Mouse (Mus musculus) limb, embryonic 14.5 days (tissue): ENCODE results near the gene Hist1h1t. TPM values are rescaled to one million over a fixed set of nuclear protein-coding genes. Genes with fewer than 3 reads are reported as not detected.

Experiments used
- ATAC-seq: fragments of 200-750 bp; cut with Nextera tagmentation; 2 replicates; pipeline ENCODE4 v1.8.0; 2017; ENCODE audit warnings: low read depth, moderate number of reproducible peaks, moderate TSS enrichment; ENCODE audit not compliant: low FRiP score
- DNase-seq: peaks from one replicate; pipeline ENCODE4 v3.0.0-alpha.2; 2015; ENCODE audit warnings: low spot score
- H3K27ac ChIP-seq: fragments of 300-500 bp; sonication (generic); replicated peaks from 2 replicates; pipeline ENCODE4 v1.5.1; 2014; ENCODE audit warnings: low read depth, mild to moderate bottlenecking, low read length, moderate library complexity, mixed read lengths
- H3K27me3 ChIP-seq: fragments of 300-500 bp; sonication (generic); 2 replicates; pipeline ENCODE4 v1.6.1; 2014; ENCODE audit warnings: low read length, mixed read lengths; ENCODE audit not compliant: control insufficient read depth, insufficient read depth
- H3K36me3 ChIP-seq: fragments of 300-500 bp; sonication (generic); 2 replicates; pipeline ENCODE4 v1.6.1; 2014; ENCODE audit warnings: mild to moderate bottlenecking, low read length, moderate library complexity, mixed read lengths; ENCODE audit not compliant: control insufficient read depth, insufficient read depth
- H3K4me1 ChIP-seq: fragments of 300-500 bp; sonication (generic); 2 replicates; pipeline ENCODE4 v1.6.1; 2014; ENCODE audit warnings: antibody characterized with exemption, low read length, mixed read lengths; ENCODE audit not compliant: control insufficient read depth, insufficient read depth
- H3K4me2 ChIP-seq: fragments of 300-500 bp; sonication (generic); replicated peaks from 2 replicates; pipeline ENCODE4 v1.6.1; 2014; ENCODE audit warnings: low read depth, mild to moderate bottlenecking, low read length, moderate library complexity; ENCODE audit not compliant: severe bottlenecking
- H3K4me3 ChIP-seq: fragments of 300-500 bp; sonication (generic); replicated peaks from 2 replicates; pipeline ENCODE4 v1.5.1; 2014; ENCODE audit warnings: low read length
- H3K9ac ChIP-seq: fragments of 300-500 bp; sonication (generic); 2 replicates; pipeline ENCODE4 v1.6.1; 2014; ENCODE audit warnings: mild to moderate bottlenecking, low read depth, low read length, moderate library complexity; ENCODE audit not compliant: severe bottlenecking
- H3K9me3 ChIP-seq: fragments of 300-500 bp; sonication (generic); 2 replicates; pipeline ENCODE4 v1.6.1; 2016; ENCODE audit warnings: low read length; ENCODE audit not compliant: control insufficient read depth
- POLR2A ChIP-seq: fragments of 200-500 bp; IDR thresholded peaks from 2 replicates; pipeline ENCODE4 v1.8.0; 2012; ENCODE audit warnings: inconsistent platforms, mild to moderate bottlenecking, moderate library complexity, borderline replicate concordance; ENCODE audit not compliant: insufficient read depth, insufficient read length; ENCODE audit errors: extremely low read depth
- WGBS: fragments of 180-500 bp; shearing (Covaris S2); extraction: QIAGEN DNeasy Blood & Tissue Kit; methylation state at CpG from one replicate; pipeline ENCODE4 v1.1.7; 2014; 5-methylcytosine and 5-hydroxymethylcytosine counted together
- polyA plus RNA-seq, 2 experiments: library from polyadenylated mRNA; depleted of rRNA in 1 of 2; stranded (reverse) in 1 of 2; unstranded in 1 of 2; fragments of >200 nt; fragmentation: Nextera tagmentation in 1 of 2; extraction: Ambion mirVana in 1 of 2; gene quantifications; 2 replicates each; pipeline versions ENCODE4 v1.2.1 to v1.2.3; 2012 to 2014

Hist1h1t gene
- polyA plus RNA-seq, 2 experiments = 0.20 to 0.21 TPM

DNA sequence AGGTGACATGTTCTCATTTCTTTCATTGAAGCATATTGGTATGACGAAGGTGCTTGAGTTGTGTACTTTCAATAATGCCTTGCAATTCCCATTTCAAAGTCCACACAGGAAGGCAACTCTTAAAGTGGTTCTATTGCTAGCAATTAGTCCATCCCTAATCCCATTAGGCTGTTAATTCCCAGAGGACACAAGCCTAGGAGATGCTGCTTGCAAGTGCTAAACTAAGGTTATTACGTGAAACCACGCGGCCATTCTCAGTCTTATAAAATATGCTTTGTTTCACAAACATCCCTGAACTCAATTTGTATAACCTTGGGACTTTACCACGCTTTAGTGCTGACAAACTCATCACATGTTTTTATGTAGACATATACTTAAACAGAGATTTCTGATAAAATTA is 41.5 kb downstream of the Hist1h1t start:
- ATAC-seq (no peak), DNase-seq (no peak)
- Histone ChIP-seq H3K9ac (no peak overlapping the region), H3K4me1 (peaks cover 9% of the 10 kb centered on the region), H3K27me3 (no peaks in the 10 kb centered on the region), H3K4me3 (no peak overlapping the region), H3K4me2 (no peak overlapping the region), H3K27ac (no peak overlapping the region), H3K36me3 (no peaks in the 10 kb centered on the region), H3K9me3 (no peaks in the 10 kb centered on the region)
- WGBS = 71% methylated on average over 5 of the region's 5 CpGs
- TF ChIP-seq POLR2A = no peak

DNA sequence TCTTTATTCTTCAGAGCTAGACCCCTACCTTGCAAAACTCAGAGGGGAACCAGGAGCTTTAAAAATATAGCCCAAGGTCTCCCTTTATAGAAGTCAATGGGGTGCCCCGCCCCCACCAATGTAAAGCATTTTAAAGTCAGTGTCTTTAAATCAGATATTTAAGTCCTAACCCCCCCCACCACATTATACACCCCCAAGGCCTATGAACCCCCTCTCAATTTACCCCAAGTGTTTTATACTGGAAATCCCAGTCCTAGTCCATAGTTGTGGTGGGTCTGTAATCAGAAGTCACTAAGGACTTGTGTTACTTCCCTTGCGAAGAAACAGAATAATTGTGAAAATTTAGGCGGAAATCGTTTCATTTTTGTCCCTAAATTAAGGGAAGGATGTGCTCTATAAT is 42.4 kb downstream of the Hist1h1t start:
- peak overlapping the region; percentile 73 for H3K4me2 ChIP-seq
- TF ChIP-seq POLR2A = no peak
- peaks cover 9% of the 10 kb centered on the region for H3K4me1 ChIP-seq
- 16% methylated on average over 4 of the region's 4 CpGs for WGBS
- peak overlapping the region; percentile 44 for H3K4me3 ChIP-seq
- ATAC-seq (no peak), DNase-seq (no peak)
- H3K36me3 ChIP-seq = no peaks in the 10 kb centered on the region
- no peaks in the 10 kb centered on the region for H3K9me3 ChIP-seq
- H3K9ac ChIP-seq = peak overlapping the region; percentile 81
- H3K27ac ChIP-seq = peak overlapping the region; percentile 92
- no peaks in the 10 kb centered on the region for H3K27me3 ChIP-seq

DNA sequence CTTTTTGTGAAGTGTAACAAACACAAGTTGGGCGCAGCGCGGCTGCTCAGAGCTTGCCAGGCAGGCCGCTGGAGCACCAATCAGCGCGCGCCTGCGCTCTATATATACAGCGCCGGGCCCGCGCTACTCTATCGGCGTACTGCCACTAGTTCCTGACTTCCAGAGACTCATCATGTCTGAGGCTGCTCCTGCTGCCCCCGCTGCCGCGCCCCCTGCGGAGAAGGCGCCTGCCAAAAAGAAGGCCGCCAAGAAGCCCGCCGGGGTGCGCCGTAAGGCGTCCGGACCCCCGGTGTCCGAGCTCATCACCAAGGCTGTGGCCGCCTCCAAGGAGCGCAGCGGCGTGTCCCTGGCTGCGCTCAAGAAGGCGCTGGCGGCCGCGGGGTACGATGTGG is 43.1 kb downstream of the Hist1h1t start, which contains the start of gene Hist1h1c:
Gene Hist1h1c (plus strand): TSS at position 132 of the 392 bp plus-strand sequence.
- TF ChIP-seq POLR2A = peak; percentile 97
- peak; percentile 90 for ATAC-seq

DNA sequence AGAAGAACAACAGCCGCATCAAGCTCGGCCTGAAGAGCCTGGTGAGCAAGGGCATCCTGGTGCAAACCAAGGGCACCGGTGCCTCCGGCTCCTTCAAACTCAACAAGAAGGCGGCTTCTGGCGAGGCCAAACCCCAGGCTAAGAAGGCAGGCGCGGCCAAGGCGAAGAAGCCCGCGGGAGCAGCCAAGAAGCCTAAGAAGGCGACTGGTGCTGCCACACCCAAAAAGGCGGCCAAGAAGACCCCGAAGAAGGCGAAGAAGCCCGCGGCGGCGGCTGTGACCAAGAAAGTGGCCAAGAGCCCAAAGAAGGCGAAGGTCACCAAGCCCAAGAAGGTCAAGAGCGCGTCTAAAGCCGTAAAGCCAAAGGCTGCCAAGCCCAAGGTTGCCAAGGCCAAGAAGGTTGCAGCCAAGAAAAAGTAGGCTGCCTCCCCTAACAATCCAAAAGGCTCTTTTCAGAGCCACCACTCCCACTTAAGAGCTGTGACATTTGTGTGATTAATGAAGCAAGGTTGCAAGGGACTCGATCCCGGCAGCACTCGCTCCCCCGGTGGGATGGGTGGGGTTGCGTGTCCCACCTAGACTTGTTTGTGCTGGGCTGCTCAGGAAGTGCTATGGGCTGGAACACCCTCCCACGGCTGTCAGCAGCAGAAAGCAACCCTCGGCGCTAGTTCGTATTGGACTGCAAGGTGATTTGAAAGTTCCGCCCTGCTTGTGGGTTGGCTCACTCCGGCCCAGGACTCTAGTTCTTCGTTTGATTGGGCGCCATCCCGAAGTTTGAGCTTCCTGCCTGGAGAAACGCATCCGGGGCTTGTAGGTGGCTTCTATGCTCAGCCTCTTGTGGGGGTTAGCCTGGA is 43.7 kb downstream of the Hist1h1t start:
- Histone ChIP-seq H3K9ac (peak overlapping the region; percentile 81), H3K27ac (peak overlapping the region; percentile 92), H3K4me1 (peaks cover 9% of the 10 kb centered on the region), H3K27me3 (no peaks in the 10 kb centered on the region), H3K9me3 (no peaks in the 10 kb centered on the region), H3K36me3 (no peaks in the 10 kb centered on the region), H3K4me2 (peak overlapping the region; percentile 73), H3K4me3 (peak overlapping the region; percentile 44)
- TF ChIP-seq POLR2A = peak; percentile 71; the same call in 1 of the 2 replicates
- ATAC-seq = peak; percentile 90
- DNase-seq = peak; percentile 97
- under 1% methylated on average over 39 of the region's 39 CpGs for WGBS

More for the DNA sequence above, 43.1 kb downstream of the Hist1h1t start, which contains the start of gene Hist1h1c:
- H3K27ac ChIP-seq = peak within 1 kb of the TSS; percentile 92
- peak within 1 kb of the TSS; percentile 44 for H3K4me3 ChIP-seq
- H3K27me3 ChIP-seq = no peaks in the 10 kb centered on the region
- WGBS = 0% methylated on average over 27 of the region's 38 CpGs
- peaks cover 9% of the 10 kb centered on the region for H3K4me1 ChIP-seq
- peak within 1 kb of the TSS; percentile 73 for H3K4me2 ChIP-seq
- peak within 1 kb of the TSS; percentile 81 for H3K9ac ChIP-seq
- H3K36me3 ChIP-seq = no peaks in the 10 kb centered on the region
- H3K9me3 ChIP-seq = no peaks in the 10 kb centered on the region
- DNase-seq = peak; percentile 98

DNA sequence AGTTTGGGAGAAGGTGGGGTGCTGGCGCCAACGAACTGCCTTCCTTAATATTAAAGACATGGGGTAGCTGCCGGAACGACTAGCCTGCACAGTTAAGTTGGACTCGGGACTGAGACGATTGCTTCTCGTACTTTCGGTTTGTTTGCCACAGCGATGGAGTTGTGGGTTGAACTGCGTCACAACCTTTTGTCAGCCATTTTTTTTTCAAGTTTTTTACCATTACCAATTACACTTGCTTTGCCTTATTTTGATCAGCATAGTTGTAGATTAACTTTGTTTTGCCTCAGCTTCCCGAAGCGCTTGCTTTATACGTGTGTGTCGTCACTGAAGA is 44.3 kb downstream of the Hist1h1t start:
- under 1% methylated on average over 14 of the region's 14 CpGs for WGBS
- Histone ChIP-seq H3K27ac (peak overlapping the region; percentile 92), H3K9me3 (no peaks in the 10 kb centered on the region), H3K4me3 (peak overlapping the region; percentile 44), H3K4me1 (peaks cover 11% of the 10 kb centered on the region), H3K36me3 (no peaks in the 10 kb centered on the region), H3K9ac (peak overlapping the region; percentile 81), H3K4me2 (peak overlapping the region; percentile 73), H3K27me3 (no peaks in the 10 kb centered on the region)
- ATAC-seq (peak; percentile 24), DNase-seq (no peak)
- no peak for TF ChIP-seq POLR2A
